Mouse (Mus musculus): ENCODE measurements at regions not wholly inside any gene's neighbourhood (a gene's known extent, or its start where the extent isn't known, plus 50 kb on each side); places are given as distances from the start of the nearest gene placed in this dataset.

DNA sequence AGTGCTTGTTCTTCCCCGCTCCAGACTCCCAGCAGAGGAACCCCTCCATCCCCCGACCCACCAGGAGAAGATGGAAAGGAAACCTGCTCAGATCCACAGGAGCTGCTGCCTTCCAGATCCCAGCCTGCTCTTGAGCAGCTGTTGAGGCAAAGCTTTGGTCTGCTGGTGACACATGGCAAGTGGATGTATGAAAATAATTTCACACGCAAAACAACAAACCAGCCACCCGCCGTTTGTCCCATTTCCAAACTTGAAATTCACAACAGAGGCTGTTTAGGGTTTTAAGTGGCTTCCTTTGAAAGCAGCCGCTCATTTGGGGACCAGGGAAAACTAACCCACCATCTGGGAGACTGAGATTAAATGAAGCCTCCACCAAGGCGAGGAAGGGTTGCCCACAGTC lies 220.8 kb upstream of the Zdhhc25 start:
- no peak for DNase-seq

DNA sequence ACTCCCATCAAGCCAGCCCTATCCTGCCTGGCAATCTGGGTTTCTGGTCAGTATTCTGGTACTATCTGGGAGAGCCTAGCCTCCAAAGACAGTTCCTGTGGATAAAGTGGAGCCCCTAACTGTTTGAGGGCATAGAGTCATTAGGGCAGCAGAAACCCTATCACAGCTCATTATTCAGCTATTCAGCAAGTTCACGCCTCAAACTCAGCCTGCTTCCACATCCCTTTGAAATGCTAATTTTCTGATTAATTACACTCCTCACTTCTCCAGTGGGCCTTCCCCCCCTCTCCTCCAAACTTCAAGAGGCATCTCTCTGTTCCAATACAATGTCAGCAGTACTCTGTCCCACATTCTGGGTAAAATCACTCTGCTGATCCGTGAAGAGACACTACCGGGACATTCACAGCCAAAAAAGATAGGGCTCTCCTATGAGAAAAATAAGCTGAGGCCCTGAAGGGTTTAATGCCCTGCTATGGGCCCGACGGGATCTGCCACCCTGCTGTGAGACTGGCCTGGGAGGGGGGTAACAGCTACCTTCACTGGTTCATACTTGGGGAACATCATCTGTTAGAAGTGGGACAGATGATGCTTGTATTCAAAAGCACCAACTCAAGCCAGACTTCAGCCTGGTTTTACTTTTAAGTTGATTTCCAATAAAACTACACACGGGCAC lies 220.0 kb upstream of the Zdhhc25 start:
- no peak for DNase-seq

DNA sequence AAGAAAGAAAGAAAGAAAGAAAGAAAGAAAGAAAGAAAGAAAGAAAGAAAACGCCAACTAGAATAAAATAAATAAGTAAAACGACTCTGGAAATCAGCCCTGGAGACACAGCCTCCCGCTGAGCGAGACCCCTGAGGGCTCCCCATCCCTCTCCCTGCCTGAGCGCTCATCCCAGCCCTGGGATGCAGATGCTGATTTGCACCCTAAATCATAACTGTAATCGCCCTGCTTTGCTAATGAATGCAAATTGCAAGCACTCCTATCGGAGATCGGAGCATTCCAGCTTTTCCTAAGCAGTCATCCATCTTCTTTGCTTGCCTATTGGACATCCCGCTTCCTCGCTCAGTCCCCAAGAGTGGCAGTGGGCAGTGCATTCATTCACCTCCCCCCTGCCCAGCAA lies 218.7 kb upstream of the Zdhhc25 start:
- no peak for DNase-seq

GRCm38 (mm10) chr15:88385943-88386342 lies 214.2 kb upstream of the Zdhhc25 start:
- no peak for DNase-seq

DNA sequence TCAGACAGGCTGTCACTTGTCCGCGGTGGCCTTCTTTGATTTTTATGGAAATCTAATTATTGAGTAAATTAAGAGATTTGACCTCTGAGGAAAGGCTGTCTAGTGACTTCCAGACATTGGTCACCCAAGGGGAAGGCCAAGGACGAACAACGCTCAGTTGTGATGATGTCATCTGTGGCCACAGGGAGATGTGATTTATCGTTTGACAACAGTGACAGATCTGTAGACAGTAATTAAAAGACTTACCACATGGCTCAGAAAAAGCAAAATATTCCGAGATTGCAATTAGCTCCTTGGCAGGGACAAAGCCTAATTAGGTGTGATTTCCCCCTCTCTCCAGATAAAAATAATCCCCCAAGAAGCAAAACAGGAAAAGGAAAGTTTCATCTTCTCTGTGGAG lies 213.4 kb upstream of the Zdhhc25 start:
- DNase-seq = no peak

- DNase-seq = no peak
These were observed 208.3 kb upstream of the Zdhhc25 start for GRCm38 (mm10) chr15:88391822-88392221.

DNA sequence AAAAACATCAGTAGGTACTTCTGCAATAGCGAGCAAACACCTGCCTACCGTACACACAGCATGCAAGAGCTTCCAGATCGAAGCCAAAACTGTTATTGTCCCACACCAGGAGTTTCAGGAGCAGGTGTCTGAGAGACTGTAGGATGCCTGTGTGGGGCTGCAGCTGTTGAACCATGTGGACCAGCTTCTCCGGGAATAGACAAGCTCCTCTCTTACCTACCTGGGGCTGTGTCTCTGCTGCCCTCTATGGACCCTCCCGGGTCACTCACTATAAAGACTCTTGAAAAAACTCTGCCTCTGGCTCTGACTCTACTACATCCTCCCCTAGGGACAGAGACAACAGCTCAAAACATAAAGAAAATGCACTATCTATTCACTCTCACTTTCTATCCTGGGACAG lies 201.0 kb upstream of the Zdhhc25 start:
- peak; percentile 18 for DNase-seq

DNA sequence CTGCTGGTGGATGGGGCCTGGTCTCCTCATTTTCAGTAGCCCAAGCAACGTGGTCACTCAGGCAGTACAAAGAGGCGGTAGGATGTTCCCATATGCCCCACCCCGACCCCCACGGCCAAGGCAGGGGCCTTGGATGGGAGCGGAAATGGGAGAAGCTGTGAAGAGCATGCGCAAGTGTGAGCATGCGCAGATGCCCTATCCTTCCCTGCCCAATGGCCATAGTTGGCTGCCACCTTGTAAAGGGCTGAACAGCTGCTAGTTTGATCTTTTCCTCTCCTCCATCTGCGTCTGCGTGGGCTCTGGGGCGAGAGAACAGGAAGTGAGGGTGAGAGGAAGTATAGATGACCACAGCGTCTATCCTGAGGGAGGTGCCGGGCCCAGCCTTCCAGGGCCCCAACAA lies 200.1 kb upstream of the Zdhhc25 start:
- no peak for DNase-seq

DNA sequence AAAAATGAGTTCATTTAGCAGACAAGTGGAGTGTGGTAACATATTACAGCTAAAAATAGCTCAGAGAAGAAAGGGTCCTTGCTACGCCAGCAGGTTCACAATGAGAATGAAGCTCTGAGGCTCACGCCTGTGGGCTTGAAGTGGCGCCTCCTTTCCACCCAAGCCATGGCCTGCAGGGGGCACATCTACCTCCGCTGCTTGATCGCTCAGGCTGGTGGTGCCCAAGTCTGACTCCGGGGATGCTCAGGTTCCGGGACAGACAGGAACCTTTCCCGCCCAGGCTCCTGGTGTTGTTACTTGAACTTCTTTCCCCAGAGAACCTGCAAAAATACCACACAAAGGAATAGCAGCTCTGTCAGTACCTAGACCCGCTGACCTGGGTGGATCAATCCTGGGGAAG lies 199.3 kb upstream of the Zdhhc25 start:
- DNase-seq = no peak

DNA sequence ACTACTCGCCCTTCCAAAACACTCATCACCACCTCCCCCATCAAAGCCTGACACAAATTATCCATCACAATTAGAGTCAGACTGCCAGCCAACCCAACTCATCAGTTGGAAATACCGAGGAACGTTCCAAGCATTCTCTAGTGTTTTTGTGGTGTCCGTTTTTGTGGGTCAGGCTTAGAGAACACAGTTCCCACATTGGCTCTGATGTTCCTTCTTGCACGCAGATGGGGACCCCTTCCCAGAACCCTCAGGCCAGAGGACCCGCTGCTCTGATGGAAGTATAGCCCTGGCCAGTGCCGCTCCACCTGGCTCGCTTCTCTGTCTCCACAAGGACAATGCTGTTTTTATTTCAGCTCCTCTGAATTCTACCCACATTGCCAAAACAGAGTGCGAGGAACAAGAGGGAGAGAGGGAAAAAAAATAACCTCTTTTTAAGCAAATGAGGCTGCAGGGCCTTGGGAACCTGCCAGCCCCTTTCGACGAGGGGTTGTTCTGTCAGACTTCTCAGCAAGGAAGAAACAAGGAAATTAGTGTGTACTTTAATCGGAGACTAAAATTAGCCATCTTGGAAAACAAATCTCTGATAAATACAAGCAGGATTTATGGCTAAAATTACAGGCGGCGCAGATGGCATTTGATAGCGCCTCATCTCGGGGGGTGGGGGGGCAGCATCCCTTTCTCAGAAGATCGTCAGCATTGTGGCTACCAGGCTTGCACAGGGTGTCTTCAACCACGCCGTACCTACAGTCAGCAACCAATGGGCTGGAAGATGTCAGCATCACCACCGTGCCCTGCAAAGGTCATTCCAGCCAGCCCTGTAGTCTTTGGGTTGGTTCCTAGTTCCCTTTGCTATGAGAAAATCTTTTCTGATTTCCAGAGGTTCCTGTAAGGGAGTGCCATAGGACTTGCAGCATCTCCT lies 191.4 kb upstream of the Zdhhc25 start:
- peak; percentile 57 for DNase-seq

- no peak for DNase-seq
These were observed 185.9 kb upstream of the Zdhhc25 start for GRCm38 (mm10) chr15:88414206-88414605.

DNA sequence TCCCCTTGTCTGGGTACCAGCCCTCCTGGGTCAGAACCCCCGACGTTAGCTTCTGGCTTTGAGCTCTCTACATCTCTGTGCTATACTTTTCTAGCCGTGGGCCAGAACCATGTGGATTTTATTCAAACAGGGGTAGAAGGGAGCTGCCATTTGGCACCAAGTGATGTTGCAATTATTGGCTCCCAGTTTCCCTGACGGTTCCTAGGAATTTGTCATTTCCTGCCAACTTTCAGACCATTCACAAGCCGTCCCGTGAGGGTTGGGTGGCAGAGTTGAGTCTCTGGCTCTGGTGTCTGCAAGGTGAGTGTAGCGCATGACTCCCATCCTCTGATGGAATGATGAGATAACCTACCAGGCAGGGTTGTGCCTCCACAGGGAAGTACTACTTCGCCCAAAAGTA lies 181.2 kb upstream of the Zdhhc25 start:
- no peak for DNase-seq

DNA sequence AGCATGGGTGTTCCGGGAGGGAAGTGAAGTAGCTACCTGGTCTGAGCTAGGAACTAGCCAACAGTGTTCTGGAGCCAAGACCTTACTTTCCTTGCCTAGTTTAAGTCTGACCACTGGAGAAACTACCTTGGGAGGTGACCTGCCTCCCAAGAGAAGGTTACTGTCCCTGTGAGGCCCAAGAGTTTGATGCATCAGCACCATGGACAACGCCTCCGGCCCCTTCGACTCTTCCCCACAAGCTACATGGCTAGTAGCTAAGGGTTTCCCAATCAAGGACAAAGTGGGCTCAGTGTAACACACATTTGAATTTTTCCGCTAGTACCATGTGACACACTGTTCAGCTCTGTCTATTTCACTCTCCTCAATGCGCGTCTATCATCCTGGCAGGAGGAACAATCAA lies 171.7 kb upstream of the Zdhhc25 start:
- DNase-seq = no peak

DNA sequence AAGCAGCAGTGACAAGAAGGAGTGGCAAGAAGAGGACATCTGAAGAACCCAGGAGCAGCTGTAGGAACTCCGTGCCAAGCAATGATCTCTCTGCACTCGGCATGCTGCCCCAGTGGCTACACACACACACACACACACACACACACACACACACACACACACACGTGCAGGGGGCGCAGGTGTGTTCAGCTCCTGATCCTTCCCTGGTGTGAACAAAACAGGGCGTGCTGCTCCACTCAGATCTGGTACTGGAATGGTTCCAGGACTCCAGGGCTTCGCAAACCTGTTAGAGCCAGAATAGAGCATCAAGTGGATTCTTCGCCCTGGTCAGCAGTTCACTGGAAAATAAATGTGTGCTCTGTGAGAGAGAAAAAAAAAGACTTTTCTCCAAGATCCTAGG lies 169.2 kb upstream of the Zdhhc25 start:
- no peak for DNase-seq

GRCm38 (mm10) chr15:88448272-88448671 lies 151.8 kb upstream of the Zdhhc25 start:
- DNase-seq = no peak

DNA sequence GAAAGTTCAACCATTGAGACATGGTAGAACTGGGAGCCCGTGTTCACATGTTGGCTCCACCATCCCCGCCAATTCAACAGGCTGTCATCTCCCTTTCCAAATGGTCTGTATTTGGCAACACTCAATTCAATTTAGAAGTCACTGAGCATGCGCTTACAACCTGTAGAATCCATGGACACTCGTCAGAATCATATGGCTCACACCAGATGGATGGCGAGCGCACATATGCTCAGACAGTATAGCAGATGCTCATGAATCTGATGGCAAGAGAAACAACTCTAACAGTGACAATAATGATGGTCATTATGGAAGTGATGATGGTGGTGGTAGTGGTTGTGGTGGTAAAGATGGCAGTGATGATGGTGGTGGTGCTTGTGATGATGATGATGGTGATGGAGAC lies 148.9 kb upstream of the Zdhhc25 start:
- no peak for DNase-seq

GRCm38 (mm10) chr15:88468107-88468506 lies 132.0 kb upstream of the Zdhhc25 start:
- DNase-seq = peak; percentile 11

GRCm38 (mm10) chr15:88468810-88469209 lies 131.3 kb upstream of the Zdhhc25 start:
- DNase-seq = peak; percentile 75

DNA sequence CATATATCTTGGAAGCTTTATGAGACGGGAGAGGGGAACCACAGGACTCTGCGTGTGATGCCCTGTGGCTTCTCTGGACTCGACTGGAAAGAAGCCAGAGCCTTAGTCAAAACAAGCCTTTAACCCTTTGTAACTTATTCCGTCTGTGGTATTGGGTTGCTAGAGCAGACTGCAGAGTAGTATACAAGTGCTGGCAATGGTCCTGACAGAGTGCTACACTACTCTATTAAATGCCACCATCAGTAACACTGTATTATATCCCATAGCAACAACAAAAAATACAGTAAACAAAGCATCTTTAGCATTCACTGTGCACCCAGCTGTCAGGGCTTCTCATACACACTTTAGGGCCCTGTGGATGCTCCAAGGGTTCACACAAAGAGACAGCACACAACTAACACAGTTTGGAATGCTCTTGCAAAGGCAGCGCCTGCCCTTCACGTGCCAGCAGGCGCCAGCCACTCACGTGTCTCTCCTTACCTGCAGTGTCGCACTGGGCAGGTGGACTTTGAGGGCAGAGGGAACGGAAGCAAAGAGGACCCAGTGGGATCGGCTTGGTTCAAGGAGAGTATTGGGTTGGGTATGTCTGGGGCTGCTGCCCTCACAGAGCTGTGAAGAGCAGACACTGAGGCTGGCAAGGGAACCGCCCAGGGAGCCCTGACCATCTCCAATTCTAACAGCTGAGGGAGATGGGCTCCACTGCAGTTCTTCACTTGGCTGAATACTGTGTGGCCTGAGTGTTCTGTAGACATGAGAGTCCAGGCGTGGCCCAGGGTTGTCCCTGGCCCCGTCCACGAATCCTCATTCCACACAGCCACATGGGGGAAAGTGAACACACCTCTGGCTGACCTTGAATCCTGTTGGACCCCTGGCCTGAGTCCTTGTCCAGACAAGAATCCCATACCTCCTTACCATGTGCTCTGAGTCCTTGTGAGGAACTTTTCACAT lies 130.3 kb upstream of the Zdhhc25 start:
- DNase-seq = no peak

GRCm38 (mm10) chr15:88472351-88473100 lies 127.6 kb upstream of the Zdhhc25 start:
- DNase-seq = no peak

GRCm38 (mm10) chr15:88473221-88473620 lies 126.9 kb upstream of the Zdhhc25 start:
- no peak for DNase-seq

GRCm38 (mm10) chr15:88483471-88483870 lies 116.6 kb upstream of the Zdhhc25 start:
- no peak for DNase-seq
